Mouse (Mus musculus) retina, embryonic 14.5 days (tissue): ENCODE measurements at regions not wholly inside any gene's neighbourhood (a gene's known extent, or its start where the extent isn't known, plus 50 kb on each side); places are given as distances from the start of the nearest gene placed in this dataset.

Experiments
- DNase-seq: peaks from one replicate; pipeline ENCODE4 v3.0.0-alpha.2; 2015; ENCODE audit warnings: low spot score

GRCm38 (mm10) chr13:37617015-37617414 is 161.2 kb upstream of the Rreb1 start:
- no peak for DNase-seq

GRCm38 (mm10) chr13:37619841-37620725 is 158.1 kb upstream of the Rreb1 start:
- DNase-seq, result no peak

GRCm38 (mm10) chr13:37621319-37622050 is 156.7 kb upstream of the Rreb1 start:
- DNase-seq, result no peak

GRCm38 (mm10) chr13:37622366-37623088 is 155.7 kb upstream of the Rreb1 start:
- no peak for DNase-seq

GRCm38 (mm10) chr13:37624741-37625140 is 153.5 kb upstream of the Rreb1 start:
- no peak for DNase-seq

- no peak for DNase-seq
Measured at GRCm38 (mm10) chr13:37625532-37626235, 152.5 kb upstream of the Rreb1 start.

GRCm38 (mm10) chr13:37628391-37629270 is 149.6 kb upstream of the Rreb1 start:
- no peak for DNase-seq

GRCm38 (mm10) chr13:37629271-37629899 is 148.8 kb upstream of the Rreb1 start:
- DNase-seq, result no peak

- DNase-seq, result no peak
Measured at GRCm38 (mm10) chr13:37632835-37633440, 145.3 kb upstream of the Rreb1 start.

GRCm38 (mm10) chr13:37636363-37636762 is 141.8 kb upstream of the Rreb1 start:
- DNase-seq, result no peak

GRCm38 (mm10) chr13:37637151-37637550 is 141.0 kb upstream of the Rreb1 start:
- DNase-seq, result no peak

GRCm38 (mm10) chr13:37638071-37638511 is 140.1 kb upstream of the Rreb1 start:
- DNase-seq, result no peak

- DNase-seq, result no peak
Measured at GRCm38 (mm10) chr13:37642410-37643093, 135.6 kb upstream of the Rreb1 start.

- no peak for DNase-seq
Measured at GRCm38 (mm10) chr13:37644751-37645181, 133.4 kb upstream of the Rreb1 start.

- DNase-seq, result no peak
Measured at GRCm38 (mm10) chr13:37649467-37650080, 128.6 kb upstream of the Rreb1 start.

- no peak for DNase-seq
Measured at GRCm38 (mm10) chr13:37651221-37651946, 126.8 kb upstream of the Rreb1 start.

GRCm38 (mm10) chr13:37654651-37655050 is 123.5 kb upstream of the Rreb1 start:
- DNase-seq, result no peak

- no peak for DNase-seq
Measured at GRCm38 (mm10) chr13:37657248-37657647, 121.0 kb upstream of the Rreb1 start.
